ENCODE assay signal across 19 mouse cellular contexts in genomic region chr8:95041883-95042784, GRCm38 (mm10). TPM values are rescaled to one million over a fixed set of nuclear protein-coding genes. Genes with fewer than 3 reads are reported as not detected.
A peak's percentile ranks its signal among the peaks of the same experiment; 100 is the strongest.
DNase-seq lines count a peak whose midpoint lies in the region; ATAC-seq lines count a peak whose summit lies in the region.
"Had no signal": no experiment of that assay in that cellular context is flagged by ENCODE, and none has a peak within 500 bp of the region (broad histone marks: within the 10 kb centered on the region; RNA-seq: fewer than 3 reads in every experiment).

No protein-coding gene starts in this region.

- no peaks in the 10 kb centered on the region for H3K36me3 ChIP-seq in kidney, embryonic 14.5 days (ENCODE audit: control insufficient read depth, insufficient read depth, low read length)
- H3K36me3 ChIP-seq in stomach, embryonic 15.5 days = no peaks in the 10 kb centered on the region
- H3K36me3 ChIP-seq: limb, embryonic 13.5 days; midbrain, embryonic 15.5 days had no signal

- no peak overlapping the region for H3K4me3 ChIP-seq in kidney, embryonic 14.5 days (ENCODE audit: low read length)
- H3K4me3 ChIP-seq in stomach, embryonic 15.5 days (replicated peaks) = no peak overlapping the region
- H3K4me3 ChIP-seq: forebrain, embryonic 13.5 days; layer of hippocampus, adult 2 months; limb, embryonic 13.5 days; midbrain, embryonic 15.5 days had no signal

- H3K4me2 ChIP-seq in kidney, embryonic 14.5 days (replicated peaks; ENCODE audit: low read depth, low read length) = no peak overlapping the region
- H3K4me2 ChIP-seq in stomach, embryonic 15.5 days = no peak overlapping the region
- H3K4me2 ChIP-seq: forebrain, embryonic 13.5 days; hindbrain, embryonic 14.5 days; limb, embryonic 13.5 days; midbrain, embryonic 15.5 days had no signal

- ATAC-seq in kidney, embryonic 14.5 days (ENCODE audit: low FRiP score, low TSS enrichment) = peak; percentile 67; the same call in 1 of the 2 replicates
- ATAC-seq in stomach, embryonic 15.5 days (ENCODE audit: insufficient read depth, low FRiP score, low read depth) = peak; percentile 67
- ATAC-seq: forebrain, embryonic 13.5 days; midbrain, embryonic 15.5 days had no signal

- H3K9ac ChIP-seq in kidney, embryonic 14.5 days (ENCODE audit: low read depth, low read length) = no peak overlapping the region
- H3K9ac ChIP-seq in stomach, embryonic 15.5 days = no peak overlapping the region
- H3K9ac ChIP-seq: forebrain, embryonic 13.5 days; hindbrain, embryonic 14.5 days; limb, embryonic 13.5 days; midbrain, embryonic 15.5 days had no signal

- peak overlapping the region; percentile 90 for H3K27ac ChIP-seq in kidney, embryonic 14.5 days (ENCODE audit: low read depth, low read length)
- peak overlapping the region; percentile 70 for H3K27ac ChIP-seq in stomach, embryonic 15.5 days
- H3K27ac ChIP-seq: forebrain, embryonic 13.5 days; hindbrain, embryonic 14.5 days; layer of hippocampus, adult 2 months; limb, embryonic 13.5 days; midbrain, embryonic 15.5 days had no signal

- H3K4me1 ChIP-seq in kidney, embryonic 14.5 days (ENCODE audit: control insufficient read depth, insufficient read depth, low read length) = no peaks in the 10 kb centered on the region
- H3K4me1 ChIP-seq in stomach, embryonic 15.5 days = no peaks in the 10 kb centered on the region; the same call in 1 of the 2 replicates
- H3K4me1 ChIP-seq: forebrain, embryonic 13.5 days had no signal

- no peaks in the 10 kb centered on the region for H3K9me3 ChIP-seq in kidney, embryonic 14.5 days (ENCODE audit: control insufficient read depth, low read length)
- H3K9me3 ChIP-seq in stomach, embryonic 15.5 days = no peaks in the 10 kb centered on the region
- H3K9me3 ChIP-seq: forebrain, embryonic 13.5 days; limb, embryonic 13.5 days; midbrain, embryonic 15.5 days had no signal

- H3K27me3 ChIP-seq in kidney, embryonic 14.5 days (ENCODE audit: control insufficient read depth, insufficient read depth, low read length) = no peaks in the 10 kb centered on the region
- no peaks in the 10 kb centered on the region for H3K27me3 ChIP-seq in stomach, embryonic 15.5 days (replicated peaks)
- H3K27me3 ChIP-seq: forebrain, embryonic 13.5 days; limb, embryonic 13.5 days; midbrain, embryonic 15.5 days had no signal

- intact Hi-C loops in heart, postnatal 14 days (cut with DNase I) = no loop called here

- WGBS in kidney, embryonic 14.5 days = 62% methylated on average over 6 of the region's 6 CpGs
- WGBS in stomach, embryonic 15.5 days = 48% methylated on average over 6 of the region's 6 CpGs

- DNase-seq in kidney, adult 18-20 months = peak; percentile 49
- DNase-seq in liver = peak; percentile 21
- DNase-seq in heart, postnatal 14 days = no peak
- DNase-seq in spleen, postnatal 10 days (ENCODE audit: low spot score in 2 of 2) = no peak
- DNase-seq in frontal cortex, postnatal 36 days (ENCODE audit: low spot score in 2 of 2) = no peak
- DNase-seq: adrenal gland, postnatal 10 days; cerebellum, adult 8-10 months; right cerebral cortex, adult 18-20 months; thymus, adult 18-20 months had no signal

RNA-seq across cellular contexts. Expression of gene Drc7, which starts 12.8 kb away (rescaled TPM):
- not detected in 2 replicates for polyA plus RNA-seq in kidney, embryonic 14.5 days (2014; fragmentation: Nextera tagmentation; extraction: Ambion mirVana)
- 0.08 TPM in 1 of 2 replicates, not detected in the other for polyA plus RNA-seq in stomach, embryonic 15.5 days (2015; fragmentation: Nextera tagmentation; extraction: Ambion mirVana)
- total RNA-seq in heart, postnatal 14 days (2021) = under 1 TPM in 1 of 2 experiments, not detected in 1; 0.31 TPM
- total RNA-seq: adrenal gland, postnatal 10 days; gastrocnemius, adult 8-10 months; heart, adult 8-10 months had no signal
- polyA plus RNA-seq: heart, postnatal 0 days; limb, embryonic 13.5 days had no signal

RNA-seq across cellular contexts. Expression of gene Adgrg3, which starts 24.6 kb away (rescaled TPM):
- 2.9 and 3.8 TPM in 2 replicates for polyA plus RNA-seq in kidney, embryonic 14.5 days (2014; fragmentation: Nextera tagmentation; extraction: Ambion mirVana)
- 3.1 and 3.6 TPM in 2 replicates for polyA plus RNA-seq in stomach, embryonic 15.5 days (2015; fragmentation: Nextera tagmentation; extraction: Ambion mirVana)
- total RNA-seq in heart, postnatal 14 days (2021) = 1 to 10 TPM; 1.5 TPM

RNA-seq across cellular contexts. Expression of gene Katnb1, which starts 38.9 kb away (rescaled TPM):
- polyA plus RNA-seq in kidney, embryonic 14.5 days (2014; fragmentation: Nextera tagmentation; extraction: Ambion mirVana) = 18.2 and 32.4 TPM in 2 replicates
- polyA plus RNA-seq in stomach, embryonic 15.5 days (2015; fragmentation: Nextera tagmentation; extraction: Ambion mirVana) = 15.1 and 19.7 TPM in 2 replicates
- 1 to 10 TPM; 7.8 to 8.1 TPM for total RNA-seq in heart, postnatal 14 days (2021)

Comparison
In these comparisons a context has a peak if more than half of its experiments do, and no peak if none do; other contexts are left out.
1. DNase-seq: peak in kidney, adult 18-20 months (single experiment) and liver (single experiment); none in heart, postnatal 14 days (0 of 2), spleen, postnatal 10 days (0 of 2) and frontal cortex, postnatal 36 days (0 of 2).